Mouse (Mus musculus): ENCODE data around the gene Abcc9.

- TF ChIP-seq POLR2AphosphoS2 (IDR thresholded peaks at IDR 0.05; ENCODE audit: insufficient read length, low read depth) (no peak), TCF12 (IDR thresholded peaks at IDR 0.05; ENCODE audit: insufficient read depth, poor library complexity, severe bottlenecking) (no peak), POLR2A (IDR thresholded peaks at IDR 0.05; ENCODE audit: insufficient read length, low read depth) (no peak), MYOD1 (IDR thresholded peaks at IDR 0.05; ENCODE audit: control insufficient read depth in 1 of 3, insufficient read length in 2 of 3, low read depth in 2 of 3) (no peak), TCF3 (IDR thresholded peaks at IDR 0.05; ENCODE audit: insufficient read length, low read depth) (no peak), CEBPB (IDR thresholded peaks at IDR 0.05; ENCODE audit: insufficient read depth, poor library complexity, severe bottlenecking) (no peak), USF1 (IDR thresholded peaks at IDR 0.05; ENCODE audit: low read depth) (no peak), MAX (IDR thresholded peaks at IDR 0.05; ENCODE audit: low read depth) (no peak), SRF (IDR thresholded peaks at IDR 0.05; ENCODE audit: control insufficient read depth, insufficient read length, low read depth) (no peak), E2F4 (IDR thresholded peaks at IDR 0.05; ENCODE audit: insufficient read depth) (no peak)
These were observed 954 bp downstream of the Abcc9 start for GRCm38 (mm10) chr6:142701161-142701560.
